Mouse (Mus musculus) kidney, adult 2 months (tissue): ENCODE results near the gene Whamm. TPM values are rescaled to one million over a fixed set of nuclear protein-coding genes. Genes with fewer than 3 reads are reported as not detected.

Experiments used
- DNase-seq: peaks from one replicate; pipeline ENCODE4 v3.0.0; 2021
- H3K27ac ChIP-seq: fragments of 200-500 bp; 2 replicates; pipeline ENCODE4 v1.5.1; 2012; ENCODE audit warnings: low read depth, low read length, control low read depth, inconsistent platforms; ENCODE audit not compliant: insufficient read depth
- H3K27me3 ChIP-seq: fragments of 200-500 bp; replicated peaks from 2 replicates; pipeline ENCODE4 v1.6.1; 2012; ENCODE audit warnings: mild to moderate bottlenecking, moderate library complexity, low read length, inconsistent platforms; ENCODE audit not compliant: control insufficient read depth, insufficient read depth
- H3K36me3 ChIP-seq: fragments of 200-500 bp; 2 replicates; pipeline ENCODE4 v1.6.1; 2012; ENCODE audit warnings: mild to moderate bottlenecking, moderate library complexity, low read length, inconsistent platforms; ENCODE audit not compliant: control insufficient read depth, insufficient read depth
- H3K4me1 ChIP-seq: fragments of 200-500 bp; 2 replicates; pipeline ENCODE4 v1.6.1; 2011; ENCODE audit warnings: low read length; ENCODE audit not compliant: control insufficient read depth, insufficient read depth
- H3K4me3 ChIP-seq: fragments of 200-500 bp; 2 replicates; pipeline ENCODE4 v1.5.1; 2011; ENCODE audit warnings: mild to moderate bottlenecking, low read depth, low read length, control low read depth; ENCODE audit not compliant: insufficient read depth
- CTCF ChIP-seq: fragments of 200-500 bp; conservative IDR thresholded peaks from 2 replicates; pipeline ENCODE4 v1.5.1; 2011; ENCODE audit warnings: low read depth, mild to moderate bottlenecking, control low read depth, low read length, moderate library complexity, mixed read lengths; ENCODE audit not compliant: insufficient read depth, insufficient read length
- POLR2A ChIP-seq: fragments of 200-500 bp; IDR thresholded peaks from one replicate; pipeline ENCODE4 v1.6.1; 2011; ENCODE audit warnings: low read depth, low read length, control low read depth
- WGBS: fragments of 180-500 bp; shearing (Covaris S2); methylation state at CpG from one replicate; pipeline ENCODE4 v1.1.7; 2018; 5-methylcytosine and 5-hydroxymethylcytosine counted together
- polyA plus RNA-seq: library from polyadenylated mRNA; depleted of rRNA; stranded (reverse); fragments of >200 nt; gene quantifications from 2 replicates; pipeline ENCODE4 v1.2.3, GENCODE M21; 2012

Gene Whamm
- polyA plus RNA-seq, 1 experiment = 14.1 TPM

DNA sequence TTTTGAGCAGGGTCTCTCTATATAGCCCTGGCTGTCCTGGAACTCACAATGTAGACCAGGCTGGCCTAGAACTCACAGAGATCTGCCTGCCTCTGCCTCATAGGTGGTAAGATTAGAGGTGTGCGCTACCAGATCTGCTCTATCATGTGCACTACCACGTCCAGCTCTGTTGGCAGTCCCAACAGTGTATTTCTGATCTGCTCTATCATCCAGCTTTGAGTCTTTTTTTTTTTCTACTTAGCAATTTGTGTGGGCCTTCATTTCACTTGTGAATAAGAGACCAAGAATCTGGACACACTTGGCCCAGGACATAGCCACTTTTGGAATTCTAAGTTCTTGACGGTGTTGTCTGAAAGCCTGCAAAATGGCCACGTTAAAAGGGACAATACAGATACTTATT, 14.2 kb upstream of the Whamm start:
- Histone ChIP-seq H3K27ac (no peak overlapping the region), H3K27me3 (no peaks in the 10 kb centered on the region), H3K4me1 (no peaks in the 10 kb centered on the region), H3K36me3 (no peaks in the 10 kb centered on the region), H3K4me3 (no peak overlapping the region)
- DNase-seq = no peak
- 83% methylated on average over 4 of the region's 4 CpGs for WGBS
- TF ChIP-seq POLR2A (no peak), CTCF (no peak)

DNA sequence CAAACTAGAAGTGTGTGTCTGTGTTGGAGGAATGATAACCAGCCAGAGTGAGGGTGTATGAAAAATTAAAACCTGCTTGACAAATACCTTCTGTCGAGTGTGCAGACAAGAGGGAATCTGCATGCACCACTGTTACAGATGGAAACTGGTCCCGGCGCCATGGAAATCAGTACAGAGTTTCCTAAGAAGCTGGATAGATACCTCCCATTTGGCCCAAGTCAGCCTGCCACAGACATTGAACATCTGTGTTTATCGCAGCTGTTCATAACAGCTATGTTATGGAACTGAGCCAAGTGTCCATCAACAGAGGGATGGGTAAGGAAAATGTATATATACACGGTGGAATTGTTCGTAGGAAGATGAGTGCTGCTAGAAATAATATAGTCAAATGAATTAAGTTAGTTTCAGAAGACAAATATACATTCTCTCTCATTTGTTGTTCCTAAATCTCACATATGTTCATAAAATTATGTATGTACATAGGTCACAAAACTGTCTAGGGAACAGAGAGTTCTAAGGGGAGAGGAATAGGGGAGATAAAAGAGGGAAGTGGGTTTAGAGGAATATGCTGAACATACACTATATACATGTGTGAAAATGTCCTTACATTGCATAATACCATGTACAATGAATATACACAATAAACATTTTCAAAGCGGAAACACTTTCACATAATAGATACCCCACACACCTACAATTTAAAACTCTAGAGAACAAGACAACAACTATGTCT, 13.6 kb upstream of the Whamm start:
- Histone ChIP-seq H3K27ac (no peak overlapping the region), H3K4me3 (no peak overlapping the region), H3K36me3 (no peaks in the 10 kb centered on the region), H3K27me3 (no peaks in the 10 kb centered on the region), H3K4me1 (no peaks in the 10 kb centered on the region)
- no peak for DNase-seq
- WGBS = 77% methylated on average over 7 of the region's 7 CpGs
- no peak for TF ChIP-seq POLR2A
- TF ChIP-seq CTCF = no peak

DNA sequence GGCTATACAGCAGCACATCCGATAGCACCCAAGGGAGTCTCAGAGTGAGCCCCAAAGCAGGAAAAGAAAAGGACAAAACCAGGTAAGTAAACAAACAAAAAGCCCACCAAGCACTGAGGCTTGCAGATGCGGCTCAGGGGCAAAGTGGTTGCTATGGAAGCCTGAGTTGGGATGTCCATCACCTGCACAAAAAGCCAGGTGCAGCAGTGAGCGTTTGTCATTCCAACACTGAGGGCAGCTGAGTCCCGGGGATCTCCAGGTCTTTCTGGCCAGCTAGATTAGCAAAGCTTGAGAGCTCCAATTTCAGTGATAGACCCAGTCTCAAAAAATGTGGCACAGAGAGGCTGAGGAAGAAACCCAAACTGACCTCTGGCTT, 13.1 kb upstream of the Whamm start:
- no peak for DNase-seq
- H3K36me3 ChIP-seq = no peaks in the 10 kb centered on the region
- no peaks in the 10 kb centered on the region for H3K27me3 ChIP-seq
- TF ChIP-seq POLR2A = no peak
- no peak for TF ChIP-seq CTCF
- H3K27ac ChIP-seq = no peak overlapping the region
- 66% methylated on average over 4 of the region's 4 CpGs for WGBS
- no peaks in the 10 kb centered on the region for H3K4me1 ChIP-seq
- H3K4me3 ChIP-seq = no peak overlapping the region

DNA sequence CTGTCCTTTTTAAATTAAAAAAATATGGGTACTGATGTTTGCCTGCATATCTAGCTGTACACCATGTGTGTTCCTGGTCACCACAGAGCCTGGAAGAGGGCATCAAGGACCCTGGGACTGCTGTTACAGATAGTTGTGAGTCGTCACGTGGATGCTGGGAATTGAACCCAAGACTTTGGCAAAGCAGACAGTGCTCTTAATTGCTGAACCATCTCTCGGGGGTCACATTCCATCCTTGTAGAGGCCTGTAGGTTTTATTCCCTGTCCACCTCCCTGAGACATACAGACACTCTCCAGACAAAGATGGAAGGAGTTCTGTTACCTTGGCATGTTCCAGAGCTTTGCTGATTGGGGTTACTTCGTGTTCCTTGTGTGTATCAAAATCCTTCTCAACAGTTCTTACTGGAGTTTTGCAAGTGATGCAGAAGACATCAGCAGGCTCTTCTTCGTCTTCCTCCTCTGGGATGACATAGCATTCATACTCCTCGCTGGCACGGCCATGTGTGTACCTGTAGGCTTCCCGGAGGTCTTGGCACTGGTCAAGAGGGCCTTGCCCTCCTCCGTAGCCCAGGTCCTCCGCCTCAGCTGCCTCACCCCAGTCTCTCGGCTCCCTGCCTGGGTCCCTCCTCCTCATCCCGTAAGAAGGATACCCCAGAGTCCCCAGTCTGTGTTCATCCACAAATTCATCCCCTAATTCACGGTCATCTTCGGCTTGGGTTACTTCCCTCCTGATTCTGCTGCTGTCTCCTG, 11.7 kb upstream of the Whamm start:
- Histone ChIP-seq H3K27me3 (no peaks in the 10 kb centered on the region), H3K4me3 (no peak overlapping the region), H3K4me1 (no peaks in the 10 kb centered on the region), H3K27ac (no peak overlapping the region), H3K36me3 (no peaks in the 10 kb centered on the region)
- 82% methylated on average over 14 of the region's 14 CpGs for WGBS
- DNase-seq = no peak
- TF ChIP-seq CTCF = no peak
- no peak for TF ChIP-seq POLR2A

DNA sequence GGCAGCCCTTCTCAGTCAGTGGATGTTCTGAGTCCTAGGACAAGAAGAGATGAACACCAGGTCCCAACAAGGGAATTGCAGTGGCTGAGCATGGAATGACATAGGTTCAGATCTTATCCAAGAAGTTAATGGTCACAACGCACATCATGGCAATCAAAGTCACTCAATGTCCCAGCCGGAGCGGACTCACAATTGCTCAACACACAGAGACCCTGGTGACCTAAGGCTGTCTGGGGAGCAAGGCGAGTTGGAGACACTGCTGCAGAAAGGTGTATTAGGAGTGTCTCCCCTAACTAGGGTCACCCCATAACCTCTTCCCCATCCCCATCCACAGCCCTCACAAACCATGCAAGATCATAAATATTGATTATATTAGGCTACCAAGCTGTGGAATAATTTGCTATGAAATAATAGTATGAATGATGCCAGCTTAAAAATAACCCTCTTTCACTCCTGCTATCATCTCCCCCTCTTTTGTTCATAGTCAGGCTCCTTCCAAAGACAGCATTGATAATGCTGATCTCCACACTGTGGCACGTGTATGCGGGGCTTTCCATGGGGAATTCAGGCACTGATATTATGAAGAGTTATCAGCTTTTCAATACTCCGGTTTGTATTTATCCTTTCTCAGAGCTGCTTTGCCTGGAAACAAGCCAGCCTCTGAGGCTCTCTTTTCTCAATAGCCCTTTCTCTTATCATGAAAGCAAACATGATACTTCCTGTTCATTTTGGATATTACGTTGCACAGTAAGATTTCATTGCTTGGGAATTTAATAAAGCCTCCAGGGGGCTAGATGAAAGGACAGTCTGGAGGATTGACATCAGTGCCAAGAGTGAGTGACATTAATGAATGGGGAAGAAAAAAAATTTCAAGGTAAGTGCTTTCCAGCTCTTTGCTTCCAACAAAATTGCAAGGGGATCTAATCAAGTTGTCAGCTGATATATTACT, 10.7 kb upstream of the Whamm start:
- DNase-seq = no peak
- 71% methylated on average over 8 of the region's 8 CpGs for WGBS
- H3K4me1 ChIP-seq = no peaks in the 10 kb centered on the region
- no peak overlapping the region for H3K4me3 ChIP-seq
- no peak overlapping the region for H3K27ac ChIP-seq
- H3K36me3 ChIP-seq = no peaks in the 10 kb centered on the region
- H3K27me3 ChIP-seq = no peaks in the 10 kb centered on the region
- no peak for TF ChIP-seq CTCF
- no peak for TF ChIP-seq POLR2A

DNA sequence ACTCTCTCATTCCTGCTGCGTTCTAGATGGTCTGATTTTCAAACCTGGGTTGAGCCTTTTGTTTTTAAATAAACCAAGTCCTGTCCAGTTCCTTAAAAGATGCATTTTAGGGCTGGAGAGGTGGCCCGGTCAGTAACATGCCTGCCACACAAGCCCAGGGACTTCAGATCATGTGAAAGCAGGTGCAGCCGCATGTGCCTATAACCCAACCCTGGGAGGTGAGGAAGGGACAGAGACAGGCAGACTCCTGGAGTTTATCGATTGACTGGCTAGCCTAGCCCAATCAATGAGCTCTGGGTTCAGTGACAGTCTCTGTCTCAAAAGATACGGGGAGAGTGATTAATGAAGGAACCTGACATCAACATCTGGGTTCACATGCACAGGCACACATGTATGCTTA, 9.9 kb upstream of the Whamm start:
- 80% methylated on average over 5 of the region's 5 CpGs for WGBS
- no peak overlapping the region for H3K4me3 ChIP-seq
- no peaks in the 10 kb centered on the region for H3K36me3 ChIP-seq
- no peaks in the 10 kb centered on the region for H3K4me1 ChIP-seq
- H3K27ac ChIP-seq = no peak overlapping the region
- TF ChIP-seq POLR2A (no peak), CTCF (no peak)
- no peaks in the 10 kb centered on the region for H3K27me3 ChIP-seq
- DNase-seq = no peak

DNA sequence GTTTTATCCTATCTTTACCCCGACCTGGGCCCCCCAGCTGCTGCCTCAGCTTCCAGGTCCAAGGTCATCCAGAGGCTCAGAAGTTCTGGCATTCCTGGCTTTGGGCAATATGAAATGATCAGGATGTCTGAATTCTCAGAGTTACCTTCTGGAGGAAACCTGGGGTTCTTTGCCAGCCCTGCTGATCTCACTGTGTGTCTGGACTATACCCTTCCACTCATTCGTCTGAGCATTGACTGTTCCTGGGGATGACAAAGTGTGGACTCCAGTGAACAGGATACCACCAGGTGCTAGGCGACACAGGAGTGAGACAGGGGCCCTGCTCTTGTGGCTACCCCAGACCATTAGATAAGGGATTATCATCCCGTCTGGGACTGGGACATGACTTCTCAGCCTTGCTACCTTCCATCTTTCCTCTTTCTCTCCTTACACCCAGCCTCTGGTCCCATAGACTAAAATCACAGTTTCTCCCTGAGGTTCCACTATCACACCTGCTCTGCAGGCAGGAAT, 7.5 kb upstream of the Whamm start:
- WGBS = 86% methylated on average over 4 of the region's 4 CpGs
- H3K4me3 ChIP-seq = no peak overlapping the region
- no peak for DNase-seq
- H3K4me1 ChIP-seq = no peaks in the 10 kb centered on the region
- no peaks in the 10 kb centered on the region for H3K36me3 ChIP-seq
- TF ChIP-seq POLR2A (no peak), CTCF (no peak)
- H3K27me3 ChIP-seq = no peaks in the 10 kb centered on the region
- H3K27ac ChIP-seq = no peak overlapping the region
